Mouse (Mus musculus) thymus, postnatal 36 days (tissue): ENCODE measurements around the gene Gdpd1.
A peak's percentile ranks its signal among the peaks of the same experiment; 100 is the strongest.
"Not testable (repeated sequence)": the region's sequence is repeated elsewhere in the genome, so short reads cannot be mapped to it uniquely, and the experiment has no call there.

ENCODE experiments used
- DNase-seq, 2 experiments: peaks; one replicate each; pipeline ENCODE4 v3.0.0; 2022; ENCODE audit warnings: mixed read lengths in 2 of 2

The Gdpd1 gene

DNA sequence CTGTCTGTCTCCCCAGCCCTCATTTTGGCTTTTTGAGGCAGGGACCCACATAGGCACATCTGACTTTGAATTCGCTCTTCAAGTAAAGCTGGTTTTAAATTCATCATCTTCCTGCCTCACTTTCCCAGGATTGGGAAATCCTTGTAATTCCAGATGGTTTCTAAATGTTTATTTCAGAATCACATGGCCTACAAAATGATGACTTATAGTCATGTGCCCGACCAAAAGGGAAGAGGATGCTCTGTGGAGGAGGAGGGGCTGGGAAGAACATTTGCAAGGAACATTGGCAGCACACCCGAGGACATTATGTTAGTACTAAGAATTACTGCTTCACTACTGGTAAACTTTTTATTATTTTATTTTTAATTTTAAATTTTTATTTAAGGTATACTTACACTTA lies 48.5 kb downstream of the Gdpd1 start:
- no peak for DNase-seq

- DNase-seq = not testable (repeated sequence)
Measured at GRCm38 (mm10) chr11:87023240-87023639, 50.6 kb downstream of the Gdpd1 start.

GRCm38 (mm10) chr11:87022765-87023164 lies 51.1 kb downstream of the Gdpd1 start:
- DNase-seq = no peak

DNA sequence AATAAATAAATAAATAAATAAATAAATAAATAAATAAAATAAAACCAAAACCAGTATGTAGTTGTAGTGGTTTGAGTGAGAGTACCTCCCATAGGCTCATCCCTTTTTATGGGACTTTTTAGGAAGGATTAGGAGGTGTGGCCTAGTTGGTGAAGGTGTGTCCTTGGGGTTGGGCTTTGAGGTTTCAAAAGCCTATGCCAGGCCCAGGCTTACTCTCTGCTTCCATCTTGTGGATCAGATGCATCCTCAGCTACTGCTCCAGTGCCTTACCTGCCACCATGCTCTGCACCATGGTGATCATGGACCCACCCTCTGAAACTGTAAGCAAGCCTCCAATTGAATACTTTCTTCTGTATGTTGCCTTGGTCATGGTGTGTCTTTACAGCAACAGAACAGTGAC lies 52.3 kb downstream of the Gdpd1 start:
- no peak for DNase-seq

GRCm38 (mm10) chr11:87020449-87020848 lies 53.4 kb downstream of the Gdpd1 start:
- no peak for DNase-seq

GRCm38 (mm10) chr11:87019431-87019830 lies 54.4 kb downstream of the Gdpd1 start:
- no peak for DNase-seq

DNA sequence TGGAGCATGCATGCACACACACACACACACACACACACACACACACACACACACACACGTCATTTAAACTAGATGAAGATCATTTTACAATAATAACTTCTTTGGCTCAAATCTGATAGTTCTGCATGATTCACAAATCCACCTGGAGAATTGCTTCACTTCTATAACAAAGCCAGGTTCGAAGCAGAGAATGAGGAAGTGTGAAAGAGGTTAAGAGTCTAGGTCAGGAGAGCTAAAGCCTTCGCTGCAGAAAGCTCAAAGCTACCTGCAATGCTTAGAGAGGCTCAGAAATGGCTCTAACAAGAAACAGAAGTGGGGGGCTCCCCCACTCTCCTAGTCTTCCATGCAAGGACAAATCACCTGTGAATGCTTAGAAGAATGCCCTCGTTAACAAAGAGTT lies 55.8 kb downstream of the Gdpd1 start:
- DNase-seq = no peak

DNA sequence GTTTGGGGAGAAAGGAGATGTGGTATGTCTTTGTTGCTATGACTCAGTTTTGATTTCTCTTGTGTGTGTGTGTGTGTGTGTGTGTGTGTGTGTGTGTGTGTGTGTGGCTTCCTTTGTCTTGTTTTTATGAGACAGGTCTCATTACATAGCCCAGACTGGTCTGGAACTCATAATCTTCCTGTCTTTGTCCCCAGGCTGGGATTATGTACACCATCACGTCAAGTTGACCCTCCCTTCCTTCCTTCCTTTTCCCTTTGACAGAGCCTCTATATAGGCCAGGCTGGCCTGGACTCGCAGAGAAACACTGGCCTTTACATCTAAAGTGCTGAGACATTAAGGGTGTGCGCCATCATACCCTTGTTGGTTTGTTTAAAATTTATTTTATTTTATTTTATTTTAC lies 58.2 kb downstream of the Gdpd1 start:
- DNase-seq = no peak

GRCm38 (mm10) chr11:87010476-87010875 lies 63.4 kb downstream of the Gdpd1 start:
- DNase-seq = peak in 1 of 2 experiments; percentile 35

- DNase-seq = no peak
Measured at GRCm38 (mm10) chr11:87007371-87007770, 66.5 kb downstream of the Gdpd1 start.

- no peak for DNase-seq
Measured at GRCm38 (mm10) chr11:87004960-87005755, 68.7 kb downstream of the Gdpd1 start.

GRCm38 (mm10) chr11:87002078-87002829 lies 71.6 kb downstream of the Gdpd1 start:
- no peak for DNase-seq

DNA sequence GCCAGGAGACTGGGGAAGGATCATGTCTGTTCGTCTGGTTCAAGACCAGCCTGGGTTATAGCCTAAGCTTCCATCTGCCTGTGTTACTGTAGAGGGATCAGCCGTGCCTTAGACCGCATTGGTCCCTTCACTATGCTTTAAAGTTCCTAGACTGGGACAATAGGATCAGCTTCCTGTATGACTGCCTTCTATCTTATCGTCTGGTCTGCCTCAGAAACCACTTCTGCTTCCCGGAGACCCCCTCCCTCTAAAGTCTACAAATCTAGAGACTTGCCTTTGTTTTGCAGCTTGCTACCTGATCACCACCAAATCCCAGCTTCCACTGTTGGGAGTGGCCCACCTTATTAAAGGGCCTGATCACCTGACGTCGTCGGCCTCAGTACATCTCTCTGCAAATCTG lies 72.6 kb downstream of the Gdpd1 start:
- DNase-seq = no peak

DNA sequence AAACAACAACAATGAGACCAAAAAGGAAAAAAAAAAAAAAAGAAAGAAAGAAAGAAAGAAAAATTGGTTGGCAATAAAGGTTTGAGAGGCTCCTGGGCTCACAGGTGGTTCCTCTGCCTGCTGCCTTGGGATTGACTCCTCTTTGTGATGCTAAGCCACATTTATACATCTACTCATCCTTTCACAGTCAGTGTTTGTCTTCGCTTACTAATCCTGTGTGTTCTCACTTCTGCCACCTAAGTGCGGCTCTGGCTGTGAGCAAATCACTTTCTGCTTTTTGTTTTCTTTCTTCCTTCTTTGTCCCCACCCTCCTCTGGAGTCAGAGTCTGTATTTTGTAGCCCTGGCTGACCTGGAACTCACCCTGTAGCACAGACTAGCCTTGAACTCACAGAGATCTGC lies 77.6 kb downstream of the Gdpd1 start:
- no peak for DNase-seq

- DNase-seq = peak; percentile 53 to 70
Measured at GRCm38 (mm10) chr11:86995625-86996221, 78.1 kb downstream of the Gdpd1 start.

DNA sequence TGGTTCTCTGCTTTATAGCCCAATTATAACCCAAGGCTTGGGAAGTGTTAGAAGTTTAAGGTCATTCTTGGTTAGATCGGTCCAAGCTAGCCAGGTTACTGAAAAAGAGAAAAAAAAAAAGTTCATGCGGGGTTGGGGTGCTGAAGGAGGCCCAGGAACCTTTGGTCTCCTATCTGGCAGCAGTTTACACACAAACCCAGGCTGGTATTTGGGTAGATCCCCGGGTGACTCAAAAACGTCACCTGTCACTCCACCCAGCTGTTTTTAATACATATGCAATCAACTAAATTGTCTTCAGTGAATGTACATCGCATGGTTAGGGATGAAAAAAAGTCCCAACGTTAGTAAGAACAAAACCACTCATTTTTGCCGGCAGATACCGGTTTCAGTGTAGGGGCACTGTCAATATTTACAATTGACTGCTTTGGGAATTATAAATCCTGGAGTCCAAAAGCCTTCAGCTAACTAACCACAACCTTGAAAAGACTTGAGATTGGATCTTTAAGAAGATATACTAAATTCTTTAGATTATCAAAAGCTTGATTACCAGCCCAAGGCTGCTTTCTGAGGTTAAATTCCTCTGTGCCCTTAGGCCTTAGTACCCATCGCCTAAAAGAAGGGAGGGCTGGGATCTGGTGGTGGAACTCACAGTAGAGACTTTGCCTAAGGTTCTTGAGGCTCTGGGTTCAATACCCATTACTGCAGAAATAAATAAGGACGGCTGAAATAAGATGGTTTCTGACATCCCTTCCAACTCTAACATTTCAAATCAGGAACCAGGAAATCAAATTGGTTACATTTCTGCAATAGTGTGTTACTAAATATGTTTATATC lies 78.9 kb downstream of the Gdpd1 start:
- DNase-seq = no peak

DNA sequence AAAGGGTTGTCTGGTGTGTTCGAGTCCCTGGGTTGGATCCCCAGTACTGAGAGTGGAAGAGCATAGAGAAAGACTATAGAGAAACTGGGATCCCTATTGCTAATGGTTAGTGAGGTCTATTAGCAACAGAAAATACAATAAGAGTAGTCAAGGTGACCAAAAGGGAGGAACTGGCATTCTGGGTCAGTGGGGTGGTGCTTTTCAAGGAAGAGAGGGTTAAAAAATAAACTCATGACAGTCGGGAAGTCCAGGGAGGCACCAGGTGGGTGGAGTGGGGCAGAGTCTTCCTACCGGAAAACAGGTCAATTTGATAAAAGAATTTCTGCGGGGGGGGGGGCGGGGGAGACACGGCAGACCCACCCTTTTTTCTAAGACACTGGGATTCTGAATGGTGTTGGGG lies 79.5 kb downstream of the Gdpd1 start:
- no peak for DNase-seq

- DNase-seq = peak; percentile 96 to 99
Measured at GRCm38 (mm10) chr11:86993041-86994037, 80.5 kb downstream of the Gdpd1 start, which contains the start of gene Ypel2. Ypel2 (minus strand) TSS chr11:86993707.

DNA sequence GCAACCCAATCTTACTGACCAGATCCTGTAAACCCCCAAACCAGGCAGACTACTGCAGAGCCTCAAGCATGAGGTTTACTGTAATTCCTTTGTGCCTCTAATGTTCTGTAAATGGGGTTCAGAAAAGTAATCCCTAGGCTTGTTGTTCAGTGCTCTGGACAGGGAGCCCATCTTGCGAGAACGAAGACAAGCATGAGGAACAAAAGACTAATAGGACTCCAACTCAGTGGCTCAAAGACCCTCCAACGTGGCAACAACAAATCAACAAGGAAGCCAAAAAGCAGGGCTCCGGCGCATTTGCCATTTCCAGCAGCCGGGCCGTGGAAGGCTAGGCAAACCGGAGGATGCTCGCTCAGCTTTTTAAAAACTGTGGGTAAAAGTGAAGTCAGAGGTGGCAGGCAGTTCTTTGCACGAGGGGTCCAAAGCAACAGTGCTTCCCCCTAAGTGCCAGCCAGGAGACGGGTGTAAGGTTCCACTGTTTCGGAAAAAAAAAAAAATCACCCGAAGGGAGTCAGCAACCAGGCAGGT lies 81.3 kb downstream of the Gdpd1 start:
- DNase-seq = peak; percentile 28 to 33

DNA sequence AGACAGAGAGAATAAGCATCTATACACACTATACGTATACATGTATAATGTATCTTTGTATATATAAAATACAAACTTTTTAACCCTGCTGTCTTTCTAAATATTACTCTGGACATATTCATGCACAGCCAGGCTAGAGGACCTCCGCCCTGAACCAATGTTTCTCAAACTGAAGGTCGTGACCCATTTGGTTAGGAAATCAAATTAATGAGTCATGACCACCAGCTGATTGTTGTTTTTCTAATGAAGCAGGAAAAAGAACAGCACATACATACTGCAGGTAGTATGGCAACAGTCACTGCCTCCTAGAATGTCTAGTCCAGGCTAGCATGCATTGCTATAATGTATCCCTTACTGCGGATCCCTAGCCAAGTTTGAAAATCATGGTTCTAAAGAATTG lies 82.6 kb downstream of the Gdpd1 start:
- DNase-seq = no peak

- no peak for DNase-seq
Measured at GRCm38 (mm10) chr11:86990309-86990708, 83.6 kb downstream of the Gdpd1 start.
